36 mouse cellular contexts compared by ENCODE assay signal in the genomic region with DNA sequence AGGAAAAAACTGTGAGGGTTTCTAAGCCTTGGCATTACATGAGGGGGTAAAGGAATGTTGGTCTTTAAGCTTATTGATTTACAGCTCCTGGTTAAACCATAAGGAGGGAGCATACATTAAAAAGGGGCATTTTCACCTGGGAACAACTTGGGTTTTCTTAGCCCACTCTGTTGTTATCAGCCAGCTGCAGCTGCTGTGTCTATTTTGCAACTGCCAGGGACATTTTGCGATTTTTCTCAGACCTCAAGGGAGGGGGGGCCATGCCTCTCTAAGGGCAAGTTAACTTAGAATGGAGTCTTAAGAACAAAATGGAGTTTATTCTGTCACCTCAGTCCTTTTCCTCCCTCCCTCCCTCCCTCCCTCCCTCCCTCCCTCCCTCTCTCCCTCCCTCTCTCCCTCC. TPM values are rescaled to one million over a fixed set of nuclear protein-coding genes. Genes with fewer than 3 reads are reported as not detected.
"Had no signal": no experiment of that assay in that cellular context is flagged by ENCODE, and none has a peak within 500 bp of the region (broad histone marks: within the 10 kb centered on the region; RNA-seq: fewer than 3 reads in every experiment).

No protein-coding gene starts in this region.

RNA-seq across cellular contexts. Expression of a gene that starts 32.0 kb away (rescaled TPM):
- total RNA-seq: gastrocnemius, adult 2 months; gastrocnemius, postnatal 10 days; gastrocnemius, postnatal 25 days; gastrocnemius, postnatal 4 days; granulocyte monocyte progenitor cell, adult 5-6 weeks; heart, adult 2 months; heart, postnatal 14 days; heart, postnatal 36 days; hematopoietic stem cell, adult 5-6 weeks; hindbrain, postnatal 0 days; layer of hippocampus, adult 18-20 months; layer of hippocampus, adult 8-10 months; layer of hippocampus, postnatal 14 days; layer of hippocampus, postnatal 36 days; left cerebral cortex, adult 18-20 months; left cerebral cortex, adult 8-10 months; left cerebral cortex, postnatal 10 days; left cerebral cortex, postnatal 25 days; left cerebral cortex, postnatal 4 days had no signal
- polyA plus RNA-seq: frontal cortex, adult 2 months; heart, adult 2 months; heart, embryonic 11.5 days; heart, embryonic 13.5 days; heart, embryonic 15.5 days; heart, postnatal 0 days; hindbrain, embryonic 11.5 days; hindbrain, embryonic 13.5 days; intestine, embryonic 14.5 days; intestine, embryonic 16.5 days; kidney, adult 2 months; kidney, embryonic 15.5 days; kidney, postnatal 0 days; large intestine, adult 2 months; limb, embryonic 11.5 days; limb, embryonic 15.5 days; liver, embryonic 16.5 days had no signal

RNA-seq across cellular contexts. Expression of a gene that starts 32.0 kb away (rescaled TPM):
- total RNA-seq: gastrocnemius, adult 2 months; gastrocnemius, postnatal 10 days; gastrocnemius, postnatal 25 days; gastrocnemius, postnatal 4 days; granulocyte monocyte progenitor cell, adult 5-6 weeks; heart, adult 2 months; heart, postnatal 14 days; heart, postnatal 36 days; hematopoietic stem cell, adult 5-6 weeks; hindbrain, postnatal 0 days; layer of hippocampus, adult 18-20 months; layer of hippocampus, adult 8-10 months; layer of hippocampus, postnatal 14 days; layer of hippocampus, postnatal 36 days; left cerebral cortex, adult 18-20 months; left cerebral cortex, adult 8-10 months; left cerebral cortex, postnatal 10 days; left cerebral cortex, postnatal 25 days; left cerebral cortex, postnatal 4 days had no signal
- polyA plus RNA-seq: frontal cortex, adult 2 months; heart, adult 2 months; heart, embryonic 11.5 days; heart, embryonic 13.5 days; heart, embryonic 15.5 days; heart, postnatal 0 days; hindbrain, embryonic 11.5 days; intestine, embryonic 14.5 days; kidney, embryonic 15.5 days; kidney, postnatal 0 days; large intestine, adult 2 months; limb, embryonic 11.5 days; limb, embryonic 13.5 days; limb, embryonic 15.5 days; liver, embryonic 16.5 days had no signal

RNA-seq across cellular contexts. Expression of a gene that starts 33.3 kb away (rescaled TPM):
- total RNA-seq: gastrocnemius, adult 2 months; gastrocnemius, postnatal 10 days; gastrocnemius, postnatal 25 days; gastrocnemius, postnatal 4 days; granulocyte monocyte progenitor cell, adult 5-6 weeks; heart, adult 2 months; heart, postnatal 14 days; heart, postnatal 36 days; hematopoietic stem cell, adult 5-6 weeks; hindbrain, postnatal 0 days; layer of hippocampus, adult 18-20 months; layer of hippocampus, adult 8-10 months; layer of hippocampus, postnatal 14 days; layer of hippocampus, postnatal 36 days; left cerebral cortex, adult 18-20 months; left cerebral cortex, adult 8-10 months; left cerebral cortex, postnatal 10 days; left cerebral cortex, postnatal 25 days; left cerebral cortex, postnatal 4 days had no signal
- polyA plus RNA-seq: frontal cortex, adult 2 months; heart, adult 2 months; heart, embryonic 11.5 days; heart, embryonic 15.5 days; heart, postnatal 0 days; hindbrain, embryonic 11.5 days; hindbrain, postnatal 0 days; intestine, embryonic 14.5 days; intestine, embryonic 16.5 days; kidney, adult 2 months; kidney, embryonic 15.5 days; kidney, postnatal 0 days; large intestine, adult 2 months; limb, embryonic 13.5 days; liver, embryonic 16.5 days had no signal
